Mouse (Mus musculus): ENCODE data around the gene A830005F24Rik.

DNA sequence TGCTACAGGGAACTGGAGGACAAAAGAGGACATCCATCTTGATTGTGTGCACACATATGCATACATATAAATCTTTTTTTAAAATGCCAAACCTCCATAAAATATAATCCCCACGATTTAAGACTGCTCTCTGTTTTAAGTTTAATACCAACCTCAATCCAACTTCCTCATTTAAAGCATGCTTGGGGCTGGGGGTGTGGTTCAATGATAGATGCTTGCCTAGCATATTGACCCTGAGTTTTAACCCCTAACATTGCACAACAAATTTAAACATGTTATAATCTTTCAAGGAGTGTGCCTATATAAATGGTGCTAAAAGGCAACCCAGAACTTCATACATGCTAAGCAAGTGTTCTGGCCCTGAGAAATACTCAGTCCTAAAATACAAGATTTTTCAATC is 27.1 kb downstream of the A830005F24Rik start:
- TF ChIP-seq CTCF (IDR thresholded peaks at IDR 0.05; ENCODE audit: borderline replicate concordance, extremely low read depth, insufficient read depth, insufficient read length) (no peak), POLR2A (IDR thresholded peaks at IDR 0.05; ENCODE audit: borderline replicate concordance, extremely low read depth, insufficient read depth, insufficient read length, poor library complexity, severe bottlenecking) (no peak)

All from brain, embryonic 14.5 days (tissue).